Mouse (Mus musculus) heart, adult 2 months (tissue): ENCODE data around the gene Cbs. TPM values are rescaled to one million over a fixed set of nuclear protein-coding genes. Genes with fewer than 3 reads are reported as not detected.

ENCODE experiments used
- DNase-seq, 2 experiments: peaks; one replicate each; pipeline ENCODE4 v3.0.0; 2021
- H3K27ac ChIP-seq: fragments of 200-600 bp; 2 replicates; pipeline ENCODE4 v1.8.1; 2022
- H3K27me3 ChIP-seq: fragments of 200-500 bp; 2 replicates; pipeline ENCODE4 v1.6.1; 2012; ENCODE audit warnings: mild to moderate bottlenecking, low read length, inconsistent platforms, mixed read lengths; ENCODE audit not compliant: control insufficient read depth, insufficient read depth
- H3K36me3 ChIP-seq: fragments of 200-500 bp; 2 replicates; pipeline ENCODE4 v1.6.1; 2012; ENCODE audit warnings: low read length, inconsistent platforms; ENCODE audit not compliant: control insufficient read depth, insufficient read depth
- H3K4me1 ChIP-seq: fragments of 200-500 bp; 2 replicates; pipeline ENCODE4 v1.6.1; 2011; ENCODE audit warnings: low read length; ENCODE audit not compliant: control insufficient read depth, insufficient read depth
- H3K4me3 ChIP-seq: fragments of 200-600 bp; 2 replicates; pipeline ENCODE4 v1.8.1; 2022
- H3K79me2 ChIP-seq: fragments of 200-500 bp; replicated peaks from 2 replicates; pipeline ENCODE4 v1.6.1; 2012; ENCODE audit warnings: mild to moderate bottlenecking, inconsistent platforms, low read length, moderate library complexity, mixed read lengths; ENCODE audit not compliant: control insufficient read depth, insufficient read depth
- H3K9ac ChIP-seq: fragments of 200-500 bp; 2 replicates; pipeline ENCODE4 v1.6.1; 2012; ENCODE audit warnings: low read depth, mild to moderate bottlenecking, control low read depth, inconsistent platforms, low read length, mixed read lengths
- CTCF ChIP-seq: fragments of 200-600 bp; IDR thresholded peaks from 2 replicates; pipeline ENCODE4 v1.8.1; 2022; ENCODE audit warnings: antibody characterized with exemption, mild to moderate bottlenecking, moderate library complexity
- EP300 ChIP-seq: fragments of 200-500 bp; IDR thresholded peaks from 2 replicates; pipeline ENCODE4 v1.6.1; 2011; ENCODE audit warnings: low read depth, low read length, control low read depth; ENCODE audit not compliant: insufficient read depth
- POLR2A ChIP-seq: fragments of 200-500 bp; IDR thresholded peaks from 2 replicates; pipeline ENCODE4 v1.6.1; 2011; ENCODE audit warnings: mild to moderate bottlenecking, low read depth, low read length, control low read depth; ENCODE audit not compliant: insufficient read depth
- WGBS: fragments of 180-500 bp; shearing (Covaris S2); methylation state at CpG from one replicate; pipeline ENCODE4 v1.1.7; 2018; 5-methylcytosine and 5-hydroxymethylcytosine counted together
- intact Hi-C: fragments of 180-260 bp; cut with DNase I; formaldehyde crosslinking; loops from one replicate; pipeline ENCODE4 v1.15.1; 2025
- polyA plus RNA-seq: library from polyadenylated mRNA; depleted of rRNA; stranded (reverse); fragments of >200 nt; gene quantifications from 2 replicates; pipeline ENCODE4 v1.2.3, GENCODE M21; 2012
- total RNA-seq, 2 experiments: library from RNA; stranded (reverse); gene quantifications; 2 replicates each; pipeline ENCODE4 v1.2.3; 2021

The Cbs gene
- total and polyA plus RNA-seq, 3 experiments = 0.94 to 7.0 (median 2.4) TPM

GRCm38 (mm10) chr17:31574662-31575061 lies 62.4 kb downstream of the Cbs start:
- Histone ChIP-seq H3K27ac (no peak overlapping the region), H3K79me2 (peaks cover 2% of the 10 kb centered on the region; the same call in 1 of the 2 replicates), H3K27me3 (no peaks in the 10 kb centered on the region), H3K9ac (no peak overlapping the region), H3K4me1 (peaks cover 2% of the 10 kb centered on the region), H3K36me3 (no peaks in the 10 kb centered on the region), H3K4me3 (no peak overlapping the region)
- TF ChIP-seq CTCF (no peak), EP300 (no peak), POLR2A (no peak)
- WGBS = 74% methylated on average over 7 of the region's 7 CpGs
- no peak for DNase-seq
- intact Hi-C loops = no loop called here

GRCm38 (mm10) chr17:31571689-31572088 lies 65.3 kb downstream of the Cbs start:
- peaks cover 8% of the 10 kb centered on the region for H3K4me1 ChIP-seq
- H3K27ac ChIP-seq = no peak overlapping the region
- H3K9ac ChIP-seq = no peak overlapping the region
- WGBS = 90% methylated on average over 5 of the region's 5 CpGs
- no peaks in the 10 kb centered on the region for H3K27me3 ChIP-seq
- peaks cover 8% of the 10 kb centered on the region for H3K79me2 ChIP-seq
- H3K4me3 ChIP-seq = no peak overlapping the region
- intact Hi-C loops = no loop called here
- TF ChIP-seq EP300 (no peak), CTCF (no peak), POLR2A (no peak)
- H3K36me3 ChIP-seq = peaks cover 3% of the 10 kb centered on the region
- DNase-seq = no peak

- Histone ChIP-seq H3K27ac (no peak overlapping the region; the same call in 1 of the 2 replicates), H3K27me3 (no peaks in the 10 kb centered on the region), H3K4me3 (no peak overlapping the region), H3K36me3 (peaks cover 3% of the 10 kb centered on the region), H3K4me1 (peaks cover 10% of the 10 kb centered on the region), H3K79me2 (peaks cover 9% of the 10 kb centered on the region), H3K9ac (no peak overlapping the region)
- intact Hi-C loops = no loop called here
- DNase-seq = no peak
- TF ChIP-seq POLR2A (no peak), CTCF (no peak), EP300 (no peak)
- WGBS = 60% methylated on average over 9 of the region's 9 CpGs
These were observed 66.6 kb downstream of the Cbs start for GRCm38 (mm10) chr17:31570321-31570925.

- DNase-seq = no peak
- H3K79me2 ChIP-seq = peaks cover 10% of the 10 kb centered on the region
- H3K4me3 ChIP-seq = no peak overlapping the region
- no peaks in the 10 kb centered on the region for H3K27me3 ChIP-seq
- TF ChIP-seq POLR2A = no peak
- no peak for TF ChIP-seq EP300
- TF ChIP-seq CTCF = no peak
- peaks cover 3% of the 10 kb centered on the region for H3K36me3 ChIP-seq
- H3K9ac ChIP-seq = no peak overlapping the region
- H3K27ac ChIP-seq = no peak overlapping the region
- WGBS = 91% methylated on average over 1 of the region's 1 CpGs
- intact Hi-C loops = loop anchor here (5.0 kb wide), 2 partner anchors 57 to 88 kb away; partner anchors contain the start of gene U2af1
- peaks cover 10% of the 10 kb centered on the region for H3K4me1 ChIP-seq
These were observed 67.3 kb downstream of the Cbs start for GRCm38 (mm10) chr17:31569756-31570155.

GRCm38 (mm10) chr17:31566276-31566675 lies 70.8 kb downstream of the Cbs start:
- WGBS = 47% methylated on average over 6 of the region's 6 CpGs
- Histone ChIP-seq H3K4me3 (no peak overlapping the region), H3K9ac (no peak overlapping the region), H3K27me3 (no peaks in the 10 kb centered on the region), H3K4me1 (peaks cover 13% of the 10 kb centered on the region), H3K27ac (no peak overlapping the region; the same call in 1 of the 2 replicates), H3K79me2 (peaks cover 8% of the 10 kb centered on the region), H3K36me3 (peaks cover 3% of the 10 kb centered on the region)
- TF ChIP-seq EP300 (no peak), POLR2A (no peak), CTCF (no peak)
- no peak for DNase-seq
- intact Hi-C loops = loop anchor here (5.0 kb wide), 2 partner anchors 54 to 91 kb away; partner anchors contain the start of gene U2af1

- H3K4me3 ChIP-seq = peak overlapping the region; percentile 84
- WGBS = 1% methylated on average over 74 of the region's 88 CpGs
- peak overlapping the region; percentile 89 for H3K27ac ChIP-seq
- H3K79me2 ChIP-seq = peaks cover 8% of the 10 kb centered on the region
- H3K9ac ChIP-seq = peak overlapping the region; percentile 98
- DNase-seq = peak in 1 of 2 experiments; percentile 80
- intact Hi-C loops = loop anchor here (5.0 kb wide), 2 partner anchors 53 to 92 kb away; partner anchors contain the start of gene U2af1
- no peak for TF ChIP-seq POLR2A
- 0 out of 2 replicates have a peak, but pooled peaks have one; percentile 12 for TF ChIP-seq CTCF
- H3K36me3 ChIP-seq = peaks cover 3% of the 10 kb centered on the region
- H3K4me1 ChIP-seq = peaks cover 11% of the 10 kb centered on the region
- no peaks in the 10 kb centered on the region for H3K27me3 ChIP-seq
These were observed 71.6 kb downstream of the Cbs start for GRCm38 (mm10) chr17:31565141-31566056.
